Mouse (Mus musculus) cerebellum, adult 2 months (tissue): Measurements from ENCODE around the gene Pou6f2. TPM values are rescaled to one million over a fixed set of nuclear protein-coding genes. Genes with fewer than 3 reads are reported as not detected.

ENCODE experiments used
- DNase-seq, 2 experiments: peaks; one replicate each; pipeline ENCODE4 v3.0.0; 2021
- H3K27ac ChIP-seq: fragments of 200-500 bp; 2 replicates; pipeline ENCODE4 v1.5.1; 2012; ENCODE audit warnings: low read length, control low read depth, inconsistent platforms; ENCODE audit not compliant: insufficient read depth
- H3K27me3 ChIP-seq: fragments of 200-500 bp; 2 replicates; pipeline ENCODE4 v1.6.1; 2012; ENCODE audit warnings: inconsistent platforms, mild to moderate bottlenecking, low read length, moderate library complexity; ENCODE audit not compliant: control insufficient read depth, insufficient read depth
- H3K4me1 ChIP-seq: fragments of 200-500 bp; 2 replicates; pipeline ENCODE4 v1.6.1; 2011; ENCODE audit warnings: low read length; ENCODE audit not compliant: control insufficient read depth, insufficient read depth
- H3K4me3 ChIP-seq: fragments of 200-500 bp; replicated peaks from 2 replicates; pipeline ENCODE3; 2011; ENCODE audit warnings: mild to moderate bottlenecking, low read depth, low read length, control low read depth; ENCODE audit not compliant: insufficient read depth
- CTCF ChIP-seq: fragments of 200-500 bp; IDR thresholded peaks from 2 replicates; pipeline ENCODE4 v1.5.1; 2011; ENCODE audit warnings: low read depth, mild to moderate bottlenecking, control low read depth, low read length, moderate library complexity, borderline replicate concordance; ENCODE audit not compliant: insufficient read depth
- POLR2A ChIP-seq: fragments of 200-500 bp; IDR thresholded peaks from 2 replicates; pipeline ENCODE4 v1.6.1; 2011; ENCODE audit warnings: low read length, control low read depth, borderline replicate concordance; ENCODE audit not compliant: insufficient read depth
- WGBS: fragments of 180-500 bp; shearing (Covaris S2); methylation state at CpG from one replicate; pipeline ENCODE4 v1.1.7; 2018; 5-methylcytosine and 5-hydroxymethylcytosine counted together
- polyA plus RNA-seq: library from polyadenylated mRNA; depleted of rRNA; stranded (reverse); fragments of >200 nt; gene quantifications from 2 replicates; pipeline ENCODE4 v1.2.3, GENCODE M21; 2012

Pou6f2 gene
- polyA plus RNA-seq, 1 experiment: 0.88 TPM

DNA sequence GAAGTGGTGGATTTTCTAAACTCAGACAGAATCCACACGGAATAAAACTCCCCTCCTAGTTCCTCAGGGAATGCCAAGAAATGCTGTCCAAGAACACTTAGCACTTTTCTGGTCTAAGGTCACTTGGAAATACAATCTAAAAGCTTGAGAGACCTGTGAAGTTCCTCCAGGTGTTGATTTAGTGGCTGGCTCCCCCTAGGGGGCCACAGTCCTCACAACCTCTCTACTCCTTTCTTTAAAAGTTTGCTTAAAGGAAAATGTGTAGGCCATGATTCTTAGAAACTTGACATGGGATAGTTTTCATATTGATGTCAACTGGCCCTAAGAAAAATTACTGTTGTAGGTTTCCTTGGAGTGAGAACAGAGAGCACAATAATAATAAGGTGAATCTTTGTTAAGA is 64.9 kb downstream of the Pou6f2 start:
- 6% methylated on average over 1 of the region's 1 CpGs for WGBS
- DNase-seq: no peak
- Histone ChIP-seq H3K4me1 (no peaks in the 10 kb centered on the region), H3K27me3 (no peaks in the 10 kb centered on the region), H3K27ac (no peak overlapping the region), H3K4me3 (no peak overlapping the region)
- TF ChIP-seq POLR2A (no peak), CTCF (no peak)

DNA sequence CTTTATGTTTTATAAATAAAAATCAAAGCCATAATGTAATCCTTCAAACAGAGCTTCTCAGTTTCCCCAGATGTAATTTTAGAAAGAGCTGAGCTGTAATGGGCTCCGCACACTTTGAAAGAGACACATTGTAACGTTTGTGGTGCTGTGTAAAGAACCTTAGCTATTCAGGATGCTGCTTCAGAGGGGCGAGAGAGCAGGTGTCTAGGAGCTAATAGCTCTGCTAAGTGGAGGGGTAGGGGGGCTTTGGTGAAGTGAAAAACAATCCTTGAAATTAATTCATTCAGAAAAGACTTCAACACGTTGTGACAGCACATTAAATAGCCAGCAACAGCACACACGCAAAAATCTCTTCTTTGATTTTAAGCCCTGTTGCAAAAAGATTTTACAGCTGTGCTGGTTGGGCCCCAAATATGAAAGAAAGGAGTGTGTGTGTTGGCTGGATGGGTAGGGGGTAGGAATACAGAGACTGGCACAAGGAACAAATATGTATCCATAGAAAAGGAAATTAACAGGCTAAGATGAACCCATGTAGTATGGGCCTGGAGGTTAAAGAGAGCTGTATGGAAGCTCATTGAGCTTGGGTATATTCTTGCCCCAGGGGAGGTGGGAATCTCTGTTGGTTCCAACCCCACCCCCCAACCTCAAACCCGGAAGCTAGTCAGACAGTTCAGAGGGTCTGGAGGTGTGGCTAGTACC is 73.4 kb downstream of the Pou6f2 start:
- no peak overlapping the region for H3K4me3 ChIP-seq
- no peaks in the 10 kb centered on the region for H3K27me3 ChIP-seq
- H3K27ac ChIP-seq: no peak overlapping the region
- H3K4me1 ChIP-seq: no peaks in the 10 kb centered on the region
- no peak for DNase-seq
- TF ChIP-seq POLR2A (no peak), CTCF (no peak)
- WGBS: 37% methylated on average over 6 of the region's 6 CpGs

DNA sequence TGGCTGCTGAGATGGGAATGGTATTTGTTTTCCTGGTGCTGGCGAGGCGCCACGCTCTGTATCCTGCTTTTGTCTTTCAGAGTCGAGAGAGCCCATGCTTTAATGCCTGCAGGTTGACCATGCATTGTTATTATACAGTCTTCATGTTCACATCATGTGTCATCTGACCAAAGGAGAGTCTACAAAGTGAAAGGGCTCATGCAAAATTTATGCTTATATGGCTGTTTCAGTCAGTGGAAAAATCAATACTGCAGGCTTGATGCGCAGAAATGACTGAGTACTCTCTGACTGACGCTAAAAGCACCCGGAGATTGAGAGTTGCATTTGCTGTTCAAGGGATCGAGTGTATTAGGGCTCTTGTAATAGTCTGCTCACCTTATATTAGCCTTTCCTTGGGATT is 74.1 kb downstream of the Pou6f2 start:
- no peaks in the 10 kb centered on the region for H3K4me1 ChIP-seq
- no peak overlapping the region for H3K27ac ChIP-seq
- TF ChIP-seq CTCF (no peak), POLR2A (no peak)
- no peaks in the 10 kb centered on the region for H3K27me3 ChIP-seq
- H3K4me3 ChIP-seq: no peak overlapping the region
- WGBS: 62% methylated on average over 8 of the region's 8 CpGs
- DNase-seq: no peak

DNA sequence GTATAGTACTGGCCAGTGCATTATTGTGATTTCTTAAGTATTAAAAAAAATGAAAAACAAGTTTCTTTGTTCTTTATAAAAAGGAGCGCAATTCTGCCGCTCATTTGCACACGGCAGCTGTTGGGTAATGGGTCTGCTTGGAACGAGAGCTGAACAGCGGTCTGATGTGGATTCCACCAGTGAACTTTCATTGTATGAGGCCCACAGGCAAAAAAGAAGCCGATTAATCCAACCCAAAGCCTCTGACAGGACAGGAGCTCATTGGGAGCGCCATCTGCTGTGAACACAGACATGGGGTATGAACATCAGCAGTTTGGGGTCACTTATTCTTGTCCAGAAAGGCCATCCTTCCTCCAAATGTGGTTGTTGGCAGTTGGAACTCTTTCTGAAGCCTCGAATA is 84.9 kb downstream of the Pou6f2 start:
- H3K27me3 ChIP-seq: no peaks in the 10 kb centered on the region
- 32% methylated on average over 8 of the region's 8 CpGs for WGBS
- H3K27ac ChIP-seq: no peak overlapping the region
- no peak overlapping the region for H3K4me3 ChIP-seq
- no peak for TF ChIP-seq POLR2A
- no peak for TF ChIP-seq CTCF
- H3K4me1 ChIP-seq: no peaks in the 10 kb centered on the region
- no peak for DNase-seq

DNA sequence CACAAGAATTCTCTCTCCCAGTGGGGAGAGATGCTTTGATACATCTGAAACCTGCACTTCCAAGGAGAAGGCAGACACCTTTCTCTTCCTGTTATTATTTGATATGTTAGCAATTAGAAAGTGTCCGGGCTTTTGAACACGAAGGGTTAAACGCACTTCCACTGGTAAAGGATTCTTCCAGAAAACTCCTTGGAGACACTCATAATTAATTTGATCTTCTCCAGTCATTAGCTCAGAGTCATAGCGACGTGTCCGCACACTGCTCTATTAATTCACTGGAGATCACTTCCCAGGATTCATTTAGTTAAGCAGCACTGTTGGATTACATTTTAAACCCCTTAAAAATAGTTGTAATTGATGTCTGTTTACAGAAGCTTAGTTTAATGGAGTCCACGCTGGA is 88.5 kb downstream of the Pou6f2 start:
- TF ChIP-seq POLR2A (no peak), CTCF (no peak)
- no peak overlapping the region for H3K27ac ChIP-seq
- no peaks in the 10 kb centered on the region for H3K4me1 ChIP-seq
- WGBS: 21% methylated on average over 7 of the region's 7 CpGs
- no peak overlapping the region for H3K4me3 ChIP-seq
- no peaks in the 10 kb centered on the region for H3K27me3 ChIP-seq
- DNase-seq: no peak

DNA sequence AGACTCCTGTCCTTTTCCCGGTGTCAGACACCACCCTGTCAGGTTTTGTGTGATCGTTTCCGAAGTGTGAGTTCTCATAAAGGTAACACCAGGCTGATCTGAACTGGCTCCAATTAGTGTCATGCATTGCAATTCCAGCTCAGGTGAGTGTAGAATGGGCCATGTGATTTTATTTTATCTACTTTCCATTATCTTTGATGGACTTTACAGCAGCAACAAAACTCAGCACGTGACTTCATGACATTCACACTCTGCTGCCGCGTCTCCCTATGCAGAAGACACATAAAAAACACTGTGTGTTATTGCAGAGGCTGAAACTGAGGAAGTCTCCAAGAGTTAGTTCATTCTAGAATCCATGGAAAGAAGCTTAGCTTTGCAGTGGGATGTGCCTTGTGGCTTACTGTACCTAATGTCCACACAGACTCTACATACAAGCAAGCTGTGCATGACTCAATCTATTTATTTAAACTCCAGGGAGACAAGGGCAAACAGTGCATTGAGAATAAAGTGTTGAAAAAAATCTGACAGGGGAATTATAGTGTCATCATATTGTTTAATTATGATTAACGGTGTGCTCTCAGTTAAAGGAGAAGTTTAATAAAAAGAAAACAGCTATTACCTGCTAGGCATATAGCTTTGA is 90.9 kb downstream of the Pou6f2 start:
- no peak for DNase-seq
- TF ChIP-seq CTCF (no peak), POLR2A (no peak)
- 87% methylated on average over 7 of the region's 7 CpGs for WGBS
- Histone ChIP-seq H3K4me3 (no peak overlapping the region), H3K27ac (no peak overlapping the region), H3K27me3 (no peaks in the 10 kb centered on the region), H3K4me1 (no peaks in the 10 kb centered on the region)

DNA sequence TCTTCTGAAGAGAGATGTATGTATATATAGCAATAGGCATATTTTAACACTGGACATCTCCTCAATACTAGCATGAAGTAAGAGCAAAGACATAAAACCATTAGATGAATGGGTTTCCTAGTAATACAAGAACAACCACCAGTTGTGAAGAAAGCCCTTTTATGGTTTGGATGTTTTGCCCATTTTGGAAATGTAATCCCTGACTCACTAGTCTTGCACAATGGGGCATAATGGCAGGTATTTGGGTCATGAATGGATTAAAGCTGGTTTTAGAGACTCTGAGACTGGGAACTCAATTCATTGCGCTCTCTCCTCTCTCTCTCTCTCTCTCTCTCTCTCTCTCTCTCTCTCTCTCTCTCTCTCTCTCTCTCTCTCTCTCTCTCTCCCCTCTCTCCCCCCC is 97.5 kb downstream of the Pou6f2 start:
- 89% methylated on average over 1 of the region's 1 CpGs for WGBS
- Histone ChIP-seq H3K4me3 (no peak overlapping the region), H3K27me3 (no peaks in the 10 kb centered on the region), H3K27ac (no peak overlapping the region), H3K4me1 (no peaks in the 10 kb centered on the region)
- TF ChIP-seq POLR2A (no peak), CTCF (no peak)
- no peak for DNase-seq

DNA sequence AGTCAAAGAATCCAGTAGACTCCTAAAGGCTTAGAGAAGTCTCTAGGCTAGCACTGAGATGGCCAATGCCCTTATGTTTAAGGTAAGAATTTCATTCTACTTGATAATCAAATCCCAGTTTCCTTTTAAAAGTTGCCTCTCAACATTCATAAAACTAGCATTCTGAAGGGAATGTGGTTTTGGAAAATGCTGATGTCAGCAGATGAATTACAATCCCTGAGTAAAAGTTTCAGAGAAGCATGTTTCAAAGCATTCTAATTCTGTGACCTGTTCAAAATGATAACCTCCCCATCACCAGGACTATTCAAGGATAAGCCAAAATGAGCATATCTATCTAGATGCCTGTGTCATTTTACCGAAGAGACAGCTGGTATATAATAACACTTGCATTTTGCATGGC is 104.0 kb downstream of the Pou6f2 start:
- Histone ChIP-seq H3K27me3 (no peaks in the 10 kb centered on the region), H3K4me3 (no peak overlapping the region), H3K27ac (no peak overlapping the region), H3K4me1 (no peaks in the 10 kb centered on the region)
- no peak for DNase-seq
- TF ChIP-seq CTCF: no peak
- no peak for TF ChIP-seq POLR2A
- 96% methylated on average over 1 of the region's 1 CpGs for WGBS
